Mouse (Mus musculus) spleen, postnatal 36 days (tissue): Measurements from ENCODE around the gene Gm19402.

Source experiments
- DNase-seq, 2 experiments: peaks; one replicate each; pipeline ENCODE4 v3.0.0; 2022; ENCODE audit warnings: low spot score in 2 of 2, mixed read lengths in 1 of 2

Gene Gm19402

GRCm38 (mm10) chr10:77666342-77666741 lies 24.2 kb downstream of the Gm19402 start:
- DNase-seq, result no peak

GRCm38 (mm10) chr10:77663949-77664665 lies 26.4 kb downstream of the Gm19402 start:
- DNase-seq, result no peak

DNA sequence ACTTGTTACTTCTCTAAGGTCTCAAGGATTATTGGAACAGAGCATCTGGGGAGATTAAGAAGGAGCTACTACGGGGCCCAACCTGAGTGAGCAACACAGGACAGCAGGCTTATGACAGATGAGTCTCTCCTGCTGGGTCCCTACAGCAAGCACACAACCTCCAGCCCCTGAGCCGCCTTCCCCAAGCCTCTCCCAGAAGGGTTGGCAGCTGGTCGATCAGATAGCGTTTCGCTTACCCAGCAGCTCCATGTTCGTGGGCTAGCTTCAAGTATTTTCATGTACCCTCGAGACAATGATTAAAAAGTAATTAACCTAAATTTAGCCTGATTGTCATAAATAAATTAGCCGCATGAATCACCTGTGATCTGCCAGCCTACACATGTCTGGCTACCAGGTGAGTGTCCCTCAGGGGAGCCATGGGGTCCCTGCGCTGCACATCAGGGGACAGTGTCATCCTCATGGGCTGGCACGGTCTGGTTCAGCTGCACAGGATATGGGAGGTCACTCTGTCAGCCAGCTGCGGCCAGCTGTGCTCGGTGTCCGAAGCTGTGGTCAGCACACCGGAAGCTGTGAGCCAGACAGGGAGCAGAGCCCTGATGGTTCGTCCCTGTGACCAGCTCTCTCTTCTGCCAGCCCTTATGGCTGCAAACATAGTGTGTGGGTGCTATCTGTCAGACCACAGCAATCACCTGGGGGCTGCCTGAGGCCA lies 32.1 kb downstream of the Gm19402 start:
- no peak for DNase-seq

DNA sequence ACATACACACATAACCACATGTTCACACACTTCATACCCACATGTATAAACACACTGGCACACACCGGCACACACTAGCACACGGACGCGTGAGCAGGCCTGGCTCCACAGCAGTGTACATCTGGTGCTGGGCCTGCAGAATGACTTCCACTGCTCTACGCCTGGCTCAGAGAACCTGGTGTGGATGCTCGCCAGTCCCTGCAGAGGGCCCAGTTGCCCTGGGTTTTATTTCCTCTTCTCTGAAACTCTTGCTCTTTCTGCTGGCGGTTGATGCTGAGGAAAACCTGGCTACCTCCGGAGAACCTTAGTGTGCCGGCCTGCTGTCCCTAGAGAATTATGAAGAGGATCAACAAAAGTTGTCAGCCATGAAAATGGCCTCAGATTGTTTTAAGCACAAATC lies 38.5 kb downstream of the Gm19402 start:
- DNase-seq, result peak; percentile 46 to 47

DNA sequence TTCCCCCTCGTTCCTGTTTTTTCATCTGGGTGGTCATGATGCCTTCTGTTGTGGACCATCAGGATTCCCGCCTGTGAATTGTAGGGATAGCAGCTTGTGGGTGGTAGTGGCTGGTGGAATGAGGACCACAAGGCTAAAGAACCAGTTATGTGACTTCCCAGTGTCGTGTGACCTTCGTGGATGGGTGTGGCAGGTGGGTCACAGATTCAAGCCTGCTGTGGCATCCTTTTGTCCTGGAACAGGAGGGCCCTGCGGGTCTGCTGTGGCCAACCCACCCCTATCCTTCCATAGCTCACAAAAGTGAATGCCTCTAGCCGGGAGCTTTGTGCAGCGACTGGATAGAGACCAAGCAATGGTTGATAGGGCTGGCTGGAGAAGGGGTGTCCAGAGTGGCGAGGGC lies 42.7 kb downstream of the Gm19402 start:
- DNase-seq, result no peak

DNA sequence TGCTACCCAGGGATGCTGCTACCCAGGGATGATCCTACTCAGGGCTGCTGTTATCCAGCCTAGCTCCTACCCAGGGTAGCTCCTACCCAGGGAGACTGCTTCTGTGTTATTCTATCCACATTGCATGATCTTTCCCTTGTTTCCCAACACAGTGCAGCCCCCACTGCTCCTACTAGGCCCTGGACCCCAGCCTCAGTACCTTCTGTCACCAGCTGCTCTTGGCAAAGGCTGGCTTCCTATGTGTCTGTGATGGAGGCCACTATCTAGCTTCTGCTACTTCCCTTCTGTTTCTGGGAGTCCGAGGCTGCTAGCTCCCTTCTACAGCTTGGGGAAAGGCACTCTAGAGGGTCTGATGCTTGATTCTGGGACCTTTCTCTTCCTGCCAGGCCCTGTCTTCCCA lies 43.1 kb downstream of the Gm19402 start:
- no peak for DNase-seq

DNA sequence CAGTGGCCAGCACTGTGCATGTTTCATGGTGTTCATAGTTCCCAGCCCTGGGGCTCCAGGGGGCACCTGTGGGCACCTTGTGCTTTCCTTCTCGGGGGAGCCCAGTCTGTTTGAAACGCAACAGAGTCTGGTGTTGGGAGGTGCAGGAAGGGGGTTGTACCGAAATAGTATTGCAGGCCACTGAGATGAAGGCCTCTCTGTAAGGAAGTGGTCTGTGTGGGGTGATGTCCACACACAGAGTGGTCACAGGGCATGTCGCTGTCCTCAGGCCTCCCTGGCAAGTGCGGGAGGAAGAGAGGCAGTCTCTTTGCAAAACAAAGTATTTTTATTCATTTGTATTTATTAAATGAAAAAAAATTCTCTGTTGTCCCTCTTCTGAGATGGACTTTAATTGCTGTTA lies 45.0 kb downstream of the Gm19402 start:
- no peak for DNase-seq

DNA sequence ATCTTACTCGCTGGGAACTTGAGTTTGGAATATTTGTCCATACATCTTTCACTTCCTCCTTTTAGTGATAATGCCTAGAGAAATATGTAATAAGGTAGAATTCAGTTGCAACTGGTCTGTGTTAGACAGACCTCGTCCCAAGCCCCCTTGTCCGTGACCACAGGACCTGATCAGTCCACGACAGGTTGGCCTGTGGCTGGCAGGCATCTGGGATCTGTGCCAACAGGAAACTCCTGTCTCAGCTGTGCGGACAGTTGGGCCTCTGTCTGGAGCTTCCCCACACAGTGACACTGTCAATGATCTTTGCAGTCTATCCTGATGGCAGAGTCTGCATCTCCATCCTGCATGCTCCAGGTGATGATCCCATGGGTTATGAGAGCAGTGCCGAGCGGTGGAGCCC lies 47.4 kb downstream of the Gm19402 start:
- DNase-seq, result no peak
